Mouse (Mus musculus) cerebellum, adult 2 months (tissue): ENCODE measurements around the gene Gm3776. TPM values are rescaled to one million over a fixed set of nuclear protein-coding genes. Genes with fewer than 3 reads are reported as not detected.
"Not testable (repeated sequence)": the region's sequence is repeated elsewhere in the genome, so short reads cannot be mapped to it uniquely, and the experiment has no call there.

ENCODE experiments used
- DNase-seq, 2 experiments: peaks; one replicate each; pipeline ENCODE4 v3.0.0; 2021
- H3K27ac ChIP-seq: fragments of 200-500 bp; 2 replicates; pipeline ENCODE4 v1.5.1; 2012; ENCODE audit warnings: low read length, control low read depth, inconsistent platforms; ENCODE audit not compliant: insufficient read depth
- H3K27me3 ChIP-seq: fragments of 200-500 bp; 2 replicates; pipeline ENCODE4 v1.6.1; 2012; ENCODE audit warnings: inconsistent platforms, mild to moderate bottlenecking, low read length, moderate library complexity; ENCODE audit not compliant: control insufficient read depth, insufficient read depth
- H3K4me1 ChIP-seq: fragments of 200-500 bp; 2 replicates; pipeline ENCODE4 v1.6.1; 2011; ENCODE audit warnings: low read length; ENCODE audit not compliant: control insufficient read depth, insufficient read depth
- H3K4me3 ChIP-seq: fragments of 200-500 bp; replicated peaks from 2 replicates; pipeline ENCODE3; 2011; ENCODE audit warnings: mild to moderate bottlenecking, low read depth, low read length, control low read depth; ENCODE audit not compliant: insufficient read depth
- CTCF ChIP-seq: fragments of 200-500 bp; IDR thresholded peaks from 2 replicates; pipeline ENCODE4 v1.5.1; 2011; ENCODE audit warnings: low read depth, mild to moderate bottlenecking, control low read depth, low read length, moderate library complexity, borderline replicate concordance; ENCODE audit not compliant: insufficient read depth
- POLR2A ChIP-seq: fragments of 200-500 bp; IDR thresholded peaks from 2 replicates; pipeline ENCODE4 v1.6.1; 2011; ENCODE audit warnings: low read length, control low read depth, borderline replicate concordance; ENCODE audit not compliant: insufficient read depth
- WGBS: fragments of 180-500 bp; shearing (Covaris S2); methylation state at CpG from one replicate; pipeline ENCODE4 v1.1.7; 2018; 5-methylcytosine and 5-hydroxymethylcytosine counted together
- polyA plus RNA-seq: library from polyadenylated mRNA; depleted of rRNA; stranded (reverse); fragments of >200 nt; gene quantifications from 2 replicates; pipeline ENCODE4 v1.2.3, GENCODE M21; 2012; rRNA removed

The Gm3776 gene
- polyA plus RNA-seq = not detected in 2 replicates

GRCm38 (mm10) chr9:78256914-78257313 lies at the start of gene Gm3776:
Gene Gm3776 (plus strand): TSS chr9:78257129.
- H3K4me3 ChIP-seq, H3K4me1 ChIP-seq, DNase-seq, H3K27ac ChIP-seq, H3K27me3 ChIP-seq: not testable (repeated sequence)
- 88% methylated on average over 2 of the region's 3 CpGs for WGBS

- no peak overlapping the region for H3K4me3 ChIP-seq
- no peak overlapping the region for H3K27ac ChIP-seq
- DNase-seq = no peak
- H3K4me1 ChIP-seq = no peaks in the 10 kb centered on the region
- TF ChIP-seq POLR2A (no peak), CTCF (no peak)
- H3K27me3 ChIP-seq = no peaks in the 10 kb centered on the region
- WGBS = 82% methylated on average over 4 of the region's 4 CpGs
Observed at GRCm38 (mm10) chr9:78208956-78209355, 48.0 kb upstream of the Gm3776 start.

DNA sequence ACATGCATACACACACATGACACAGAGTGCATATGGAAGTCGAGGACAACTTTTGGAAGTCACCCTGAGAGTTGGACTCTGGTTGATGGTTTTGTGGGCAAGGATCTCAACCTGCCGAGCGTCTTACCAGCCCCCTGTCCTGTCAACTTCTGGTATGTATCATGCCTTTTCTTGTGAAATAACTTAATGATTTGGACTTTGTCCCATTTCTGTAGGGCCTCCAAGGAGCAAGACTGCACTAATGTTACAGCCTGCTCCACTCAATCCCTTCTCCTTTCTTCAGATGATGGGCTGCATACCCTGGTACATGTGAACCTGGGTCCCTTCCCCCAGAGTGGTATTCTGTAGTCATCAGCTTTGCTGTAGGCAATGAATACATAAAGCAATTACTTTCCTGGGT lies 46.9 kb upstream of the Gm3776 start:
- Histone ChIP-seq H3K4me3 (no peak overlapping the region), H3K27me3 (no peaks in the 10 kb centered on the region), H3K27ac (no peak overlapping the region), H3K4me1 (no peaks in the 10 kb centered on the region)
- DNase-seq = no peak
- no peak for TF ChIP-seq POLR2A
- WGBS = 85% methylated on average over 3 of the region's 3 CpGs

DNA sequence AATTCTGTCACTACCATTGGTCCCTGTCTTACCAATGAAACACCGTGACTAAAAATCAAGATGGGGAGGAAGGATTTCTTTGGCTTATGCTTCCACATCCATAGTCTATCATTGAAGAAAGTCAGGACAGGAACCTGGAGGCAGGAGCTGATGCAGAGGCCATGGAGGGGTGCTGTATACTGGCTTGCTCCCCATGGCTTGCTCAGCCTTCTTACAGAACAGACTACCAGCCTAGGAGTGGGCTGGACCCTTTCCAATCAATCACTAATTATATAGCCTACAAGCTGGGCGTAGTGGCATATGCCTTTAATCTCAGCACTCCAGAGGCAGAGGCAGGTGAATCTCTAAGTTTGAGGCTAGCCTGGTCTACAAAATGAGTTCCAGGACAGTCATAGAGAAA lies 46.1 kb upstream of the Gm3776 start:
- 96% methylated on average over 2 of the region's 2 CpGs for WGBS

GRCm38 (mm10) chr9:78211521-78211920 lies 45.4 kb upstream of the Gm3776 start:
- H3K4me3 ChIP-seq = no peak overlapping the region
- TF ChIP-seq CTCF (no peak), POLR2A (no peak)
- H3K27me3 ChIP-seq = no peaks in the 10 kb centered on the region
- no peaks in the 10 kb centered on the region for H3K4me1 ChIP-seq
- no peak for DNase-seq
- no peak overlapping the region for H3K27ac ChIP-seq
- WGBS = 92% methylated on average over 3 of the region's 3 CpGs

More for the DNA sequence above, 46.1 kb upstream of the Gm3776 start:
- Histone ChIP-seq H3K27ac (no peak overlapping the region), H3K4me3 (no peak overlapping the region), H3K4me1 (no peaks in the 10 kb centered on the region), H3K27me3 (no peaks in the 10 kb centered on the region)
- TF ChIP-seq POLR2A (no peak), CTCF (no peak)
- no peak for DNase-seq

- Histone ChIP-seq H3K4me1 (no peaks in the 10 kb centered on the region), H3K27ac (no peak overlapping the region), H3K4me3 (no peak overlapping the region), H3K27me3 (no peaks in the 10 kb centered on the region)
- DNase-seq = no peak
- 80% methylated on average over 7 of the region's 7 CpGs for WGBS
- TF ChIP-seq POLR2A (no peak), CTCF (no peak)
Observed at GRCm38 (mm10) chr9:78212341-78213049, 44.4 kb upstream of the Gm3776 start.

GRCm38 (mm10) chr9:78217074-78217473 lies 39.9 kb upstream of the Gm3776 start:
- no peak overlapping the region for H3K27ac ChIP-seq
- DNase-seq = no peak
- no peaks in the 10 kb centered on the region for H3K4me1 ChIP-seq
- 85% methylated on average over 4 of the region's 4 CpGs for WGBS
- no peak for TF ChIP-seq POLR2A
- no peak for TF ChIP-seq CTCF
- H3K27me3 ChIP-seq = no peaks in the 10 kb centered on the region
- no peak overlapping the region for H3K4me3 ChIP-seq

- DNase-seq = no peak
- Histone ChIP-seq H3K27ac (no peak overlapping the region), H3K27me3 (no peaks in the 10 kb centered on the region), H3K4me1 (no peaks in the 10 kb centered on the region), H3K4me3 (no peak overlapping the region)
- 82% methylated on average over 8 of the region's 8 CpGs for WGBS
- no peak for TF ChIP-seq CTCF
- TF ChIP-seq POLR2A = no peak
Observed at GRCm38 (mm10) chr9:78222616-78223015, 34.3 kb upstream of the Gm3776 start.
